Comparison of ENCODE assay signal across 8 mouse cellular contexts in genomic region chr7:80134454-80135172, GRCm38 (mm10). TPM values are rescaled to one million over a fixed set of nuclear protein-coding genes. Genes with fewer than 3 reads are reported as not detected.
DNase-seq lines count a peak whose midpoint lies in the region; ATAC-seq lines count a peak whose summit lies in the region.

No protein-coding gene starts in this region.

- H3K27me3 ChIP-seq in hindbrain, embryonic 15.5 days: no peaks in the 10 kb centered on the region
- no peaks in the 10 kb centered on the region; the same call in 1 of the 2 replicates for H3K27me3 ChIP-seq in hindbrain, embryonic 12.5 days
- no peaks in the 10 kb centered on the region for H3K27me3 ChIP-seq in liver, embryonic 15.5 days

- H3K27ac ChIP-seq in hindbrain, embryonic 15.5 days (replicated peaks): peak overlapping the region; percentile 61
- no peak overlapping the region for H3K27ac ChIP-seq in hindbrain, embryonic 12.5 days
- 0 out of 2 replicates have a peak overlapping the region, but pooled peaks have one; percentile 38 for H3K27ac ChIP-seq in liver, embryonic 15.5 days (replicated peaks)

- DNase-seq in cerebellum, postnatal 25 days: peak; percentile 63 to 74
- DNase-seq in heart, adult 9 months (ENCODE audit: low spot score in 2 of 2): peak; percentile 61 to 84
- peak; percentile 95 for DNase-seq in kidney, postnatal 14 days
- DNase-seq in right cerebral cortex, postnatal 10 days (ENCODE audit: low spot score in 2 of 2): peak; percentile 89 to 92
- no peak for DNase-seq in c-Kit-positive CD71-positive TER-119-positive erythroid progenitor cells, embryonic 14.5 days (ENCODE audit: low spot score)

- H3K36me3 ChIP-seq in hindbrain, embryonic 15.5 days: no peaks in the 10 kb centered on the region
- no peaks in the 10 kb centered on the region for H3K36me3 ChIP-seq in hindbrain, embryonic 12.5 days
- no peaks in the 10 kb centered on the region for H3K36me3 ChIP-seq in liver, embryonic 15.5 days (replicated peaks)

- H3K9ac ChIP-seq in hindbrain, embryonic 15.5 days: no peak overlapping the region
- no peak overlapping the region for H3K9ac ChIP-seq in hindbrain, embryonic 12.5 days
- no peak overlapping the region for H3K9ac ChIP-seq in liver, embryonic 15.5 days

- no peaks in the 10 kb centered on the region for H3K9me3 ChIP-seq in hindbrain, embryonic 15.5 days
- H3K9me3 ChIP-seq in hindbrain, embryonic 12.5 days (replicated peaks): 0 out of 2 replicates have a peak, but pooled peaks cover 15% of the 10 kb centered on the region
- H3K9me3 ChIP-seq in liver, embryonic 15.5 days (replicated peaks): 0 out of 2 replicates have a peak, but pooled peaks cover 6% of the 10 kb centered on the region

- H3K4me1 ChIP-seq in hindbrain, embryonic 15.5 days (replicated peaks): peaks cover 14% of the 10 kb centered on the region
- H3K4me1 ChIP-seq in hindbrain, embryonic 12.5 days: no peaks in the 10 kb centered on the region
- peaks cover 25% of the 10 kb centered on the region for H3K4me1 ChIP-seq in liver, embryonic 15.5 days (replicated peaks)

- WGBS in hindbrain, embryonic 15.5 days: 43% methylated on average over 8 of the region's 8 CpGs
- WGBS in hindbrain, embryonic 12.5 days: 48% methylated on average over 8 of the region's 8 CpGs
- 50% methylated on average over 8 of the region's 8 CpGs for WGBS in liver, embryonic 15.5 days (ENCODE audit: insufficient replicate concordance)

- no peak overlapping the region for H3K4me3 ChIP-seq in hindbrain, embryonic 15.5 days
- H3K4me3 ChIP-seq in hindbrain, embryonic 12.5 days: no peak overlapping the region
- H3K4me3 ChIP-seq in liver, embryonic 15.5 days (replicated peaks): no peak overlapping the region

- no peak overlapping the region for H3K4me2 ChIP-seq in hindbrain, embryonic 15.5 days
- no peak overlapping the region for H3K4me2 ChIP-seq in hindbrain, embryonic 12.5 days (replicated peaks)
- H3K4me2 ChIP-seq in liver, embryonic 15.5 days: no peak overlapping the region

- peak; percentile 85 for ATAC-seq in hindbrain, embryonic 15.5 days (ENCODE audit: low FRiP score, low read depth)
- no peak for ATAC-seq in hindbrain, embryonic 12.5 days (ENCODE audit: low FRiP score)
- no peak for ATAC-seq in liver, embryonic 15.5 days (ENCODE audit: insufficient read depth)

RNA-seq across cellular contexts. Expression of gene Idh2, which starts 19.4 kb away (rescaled TPM):
- 215 and 225 TPM in 2 replicates for polyA plus RNA-seq in hindbrain, embryonic 15.5 days (2015; fragmentation: Nextera tagmentation; extraction: Ambion mirVana)
- polyA plus RNA-seq in hindbrain, embryonic 12.5 days (2016; fragmentation: Nextera tagmentation; extraction: Ambion mirVana): 322 and 326 TPM in 2 replicates
- polyA plus RNA-seq in liver, embryonic 15.5 days (2015; fragmentation: Nextera tagmentation; extraction: Ambion mirVana): 175 and 206 TPM in 2 replicates

RNA-seq across cellular contexts. Expression of gene Sema4b, which starts 52.0 kb away (rescaled TPM):
- 22.7 and 25.7 TPM in 2 replicates for polyA plus RNA-seq in hindbrain, embryonic 15.5 days (2015; fragmentation: Nextera tagmentation; extraction: Ambion mirVana)
- polyA plus RNA-seq in hindbrain, embryonic 12.5 days (2016; fragmentation: Nextera tagmentation; extraction: Ambion mirVana): 20.9 and 21.1 TPM in 2 replicates
- 15.2 and 15.5 TPM in 2 replicates for polyA plus RNA-seq in liver, embryonic 15.5 days (2015; fragmentation: Nextera tagmentation; extraction: Ambion mirVana)
